ENCODE assay signal across 31 mouse cellular contexts in genomic region chr5:118345226-118345625, GRCm38 (mm10).
"Had no signal": no experiment of that assay in that cellular context is flagged by ENCODE, and none has a peak within 500 bp of the region (broad histone marks: within the 10 kb centered on the region; RNA-seq: fewer than 3 reads in every experiment).

No protein-coding gene starts in this region.

- H3K4me1 ChIP-seq: liver, embryonic 13.5 days; liver, embryonic 15.5 days; megakaryocyte, embryonic 14.5 days had no signal

- H3K9ac ChIP-seq: limb, embryonic 12.5 days; limb, embryonic 13.5 days; limb, embryonic 15.5 days; liver, embryonic 12.5 days; liver, embryonic 13.5 days; liver, embryonic 14.5 days; liver, embryonic 15.5 days; liver, postnatal 0 days; lung, embryonic 14.5 days; lung, embryonic 15.5 days; midbrain, embryonic 12.5 days; midbrain, embryonic 13.5 days; midbrain, embryonic 15.5 days; neural tube, embryonic 12.5 days had no signal

- DNase-seq: liver; liver, embryonic 13.5 days; liver, postnatal 0 days; lung, adult 18-20 months; lung, adult 2 months; lung, embryonic 14.5 days; lung, postnatal 10 days; lung, postnatal 14 days; lung, postnatal 36 days; lung, postnatal 4 days; midbrain, embryonic 14.5 days had no signal

- H3K36me3 ChIP-seq: limb, embryonic 10.5 days; limb, embryonic 12.5 days; limb, embryonic 13.5 days; limb, embryonic 15.5 days; liver, embryonic 12.5 days; liver, embryonic 13.5 days; liver, embryonic 15.5 days; lung, embryonic 15.5 days; midbrain, embryonic 10.5 days; midbrain, embryonic 12.5 days; midbrain, embryonic 13.5 days; midbrain, embryonic 15.5 days; neural tube, embryonic 12.5 days had no signal

- ATAC-seq: liver, embryonic 12.5 days; liver, postnatal 0 days; lung, postnatal 0 days; midbrain, embryonic 13.5 days; midbrain, embryonic 15.5 days; midbrain, embryonic 16.5 days had no signal

- H3K9me3 ChIP-seq: limb, embryonic 10.5 days; limb, embryonic 12.5 days; limb, embryonic 13.5 days; limb, embryonic 15.5 days; liver, embryonic 12.5 days; liver, embryonic 13.5 days; liver, embryonic 15.5 days; lung, embryonic 15.5 days; midbrain, embryonic 10.5 days; midbrain, embryonic 12.5 days; midbrain, embryonic 15.5 days; neural tube, embryonic 12.5 days had no signal

- H3K27me3 ChIP-seq: limb, embryonic 12.5 days; limb, embryonic 13.5 days; limb, embryonic 15.5 days; lung, embryonic 15.5 days; midbrain, embryonic 15.5 days; neural tube, embryonic 12.5 days had no signal

- H3K4me2 ChIP-seq: limb, embryonic 12.5 days; limb, embryonic 13.5 days; limb, embryonic 15.5 days; liver, embryonic 11.5 days; liver, embryonic 12.5 days; liver, embryonic 13.5 days; liver, embryonic 15.5 days; lung, embryonic 14.5 days; lung, embryonic 15.5 days; midbrain, embryonic 11.5 days; midbrain, embryonic 12.5 days; midbrain, embryonic 13.5 days; midbrain, embryonic 15.5 days; neural tube, embryonic 12.5 days had no signal

- H3K4me3 ChIP-seq: limb, embryonic 10.5 days; limb, embryonic 12.5 days; limb, embryonic 13.5 days; limb, embryonic 15.5 days; liver, embryonic 12.5 days; liver, embryonic 13.5 days; liver, embryonic 15.5 days; lung, embryonic 15.5 days; megakaryocyte, embryonic 14.5 days; midbrain, embryonic 10.5 days; midbrain, embryonic 12.5 days; midbrain, embryonic 13.5 days; midbrain, embryonic 15.5 days; myocyte; neural tube, embryonic 12.5 days had no signal

- H3K27ac ChIP-seq: limb, embryonic 10.5 days; limb, embryonic 12.5 days; limb, embryonic 13.5 days; limb, embryonic 15.5 days; liver, embryonic 12.5 days; liver, embryonic 13.5 days; liver, embryonic 14.5 days; liver, embryonic 15.5 days; lung, embryonic 15.5 days; macrophage; midbrain, embryonic 10.5 days; midbrain, embryonic 12.5 days; midbrain, embryonic 13.5 days; midbrain, embryonic 15.5 days; neural tube, embryonic 12.5 days had no signal
